Mouse (Mus musculus) ES-Bruce4 (cell line): Measurements from ENCODE around the gene Olfr199.
"Not testable (repeated sequence)": the region's sequence is repeated elsewhere in the genome, so short reads cannot be mapped to it uniquely, and the experiment has no call there.

Experiments
- CTCF ChIP-seq: IDR thresholded peaks from one replicate; pipeline ENCODE4 v1.8.1; 2011; ENCODE audit warnings: low read depth, low read length
- EP300 ChIP-seq: IDR thresholded peaks from 2 replicates; pipeline ENCODE4 v1.6.1; 2011; ENCODE audit warnings: low read depth, low read length; ENCODE audit not compliant: insufficient read depth
- POLR2A ChIP-seq: IDR thresholded peaks from one replicate; pipeline ENCODE4 v1.8.1; 2011; ENCODE audit warnings: low read length; ENCODE audit not compliant: insufficient read depth

- TF ChIP-seq CTCF, POLR2A, EP300: not testable (repeated sequence)
These were observed 49.5 kb upstream of the Olfr199 start for GRCm38 (mm10) chr16:59269097-59269496.
